Mouse (Mus musculus): ENCODE data around the gene Rasgef1a. TPM values are rescaled to one million over a fixed set of nuclear protein-coding genes. Genes with fewer than 3 reads are reported as not detected.

Rasgef1a gene
- total RNA-seq, 2 experiments from 2014 or later = 0.62 to 0.63 TPM

DNA sequence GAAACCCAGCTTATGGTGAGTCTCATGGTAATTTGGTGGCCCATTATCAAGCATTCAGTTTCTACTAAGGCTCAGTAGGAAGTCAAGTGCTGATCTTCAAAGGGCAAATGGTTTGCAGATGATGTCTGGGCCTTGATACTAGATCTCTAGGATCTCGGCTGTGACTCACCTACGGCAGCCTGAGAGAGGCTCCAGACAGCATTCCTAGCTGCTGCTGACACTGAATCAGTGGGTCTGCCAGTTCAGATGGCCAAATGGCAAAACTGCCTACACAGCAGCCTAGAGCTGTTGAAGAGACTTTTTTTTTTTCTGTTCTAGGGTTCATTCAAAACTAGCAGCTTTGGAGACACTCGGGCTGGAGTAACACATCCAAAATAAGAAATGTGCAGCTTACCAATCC lies 15.8 kb downstream of the Rasgef1a start:
- DNase-seq = no peak

DNA sequence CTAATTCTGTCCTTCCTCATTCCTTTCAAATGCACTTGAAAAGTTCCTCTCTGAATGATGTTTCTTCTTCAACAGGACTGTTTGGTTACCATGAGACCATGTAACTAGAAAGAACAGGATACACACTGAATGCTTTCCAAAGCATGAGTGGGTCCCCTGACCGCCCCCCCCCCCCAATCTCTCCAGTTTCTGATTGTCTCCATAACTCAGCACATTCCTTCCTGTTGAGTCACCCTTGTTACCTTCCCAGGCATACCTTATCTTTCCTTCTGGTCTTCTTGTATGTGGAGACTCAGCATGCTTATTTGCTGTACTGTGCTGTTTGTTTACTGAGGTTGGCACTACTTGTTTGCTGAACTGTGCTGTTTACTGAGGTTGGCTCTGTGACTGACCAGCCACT lies 20.2 kb downstream of the Rasgef1a start:
- no peak for DNase-seq

GRCm38 (mm10) chr6:118035639-118036038 lies 24.4 kb downstream of the Rasgef1a start:
- DNase-seq = no peak

DNA sequence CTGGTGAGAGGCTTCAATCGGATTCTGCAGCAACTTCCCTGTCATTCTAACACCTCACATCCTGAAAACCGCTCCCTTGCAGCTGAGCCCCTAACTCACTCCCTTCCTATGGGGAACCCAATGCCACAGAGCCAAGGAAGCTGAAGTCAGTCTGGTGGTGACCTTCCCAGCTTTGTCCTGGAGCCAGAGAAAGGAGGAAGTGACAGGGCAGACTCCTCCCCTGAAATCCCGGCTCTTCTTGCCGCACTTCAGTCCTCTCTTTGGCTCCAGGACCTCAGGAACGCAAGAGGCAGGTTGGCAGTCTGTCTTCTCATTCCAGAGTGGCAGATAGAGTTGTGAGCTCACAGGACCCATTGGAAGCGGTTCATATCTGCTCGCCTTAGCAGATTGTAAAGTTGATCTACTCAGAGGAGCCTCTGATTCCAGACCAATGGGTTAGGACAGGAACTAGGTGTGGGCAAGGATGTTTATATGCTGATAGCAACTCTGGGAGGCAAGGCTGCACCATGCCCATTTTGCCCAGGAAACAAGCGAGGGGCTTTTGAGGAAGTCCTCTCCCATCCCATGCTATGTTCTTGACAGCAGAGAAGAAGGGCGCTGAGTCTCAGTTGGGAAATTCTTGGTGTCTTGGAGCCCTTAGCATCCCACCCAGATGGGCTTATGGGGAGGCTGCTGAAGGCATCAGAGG lies 25.0 kb downstream of the Rasgef1a start:
- no peak for DNase-seq

GRCm38 (mm10) chr6:118036866-118037265 lies 25.6 kb downstream of the Rasgef1a start:
- DNase-seq = no peak

GRCm38 (mm10) chr6:118045180-118045579 lies 33.9 kb downstream of the Rasgef1a start:
- DNase-seq = no peak

DNA sequence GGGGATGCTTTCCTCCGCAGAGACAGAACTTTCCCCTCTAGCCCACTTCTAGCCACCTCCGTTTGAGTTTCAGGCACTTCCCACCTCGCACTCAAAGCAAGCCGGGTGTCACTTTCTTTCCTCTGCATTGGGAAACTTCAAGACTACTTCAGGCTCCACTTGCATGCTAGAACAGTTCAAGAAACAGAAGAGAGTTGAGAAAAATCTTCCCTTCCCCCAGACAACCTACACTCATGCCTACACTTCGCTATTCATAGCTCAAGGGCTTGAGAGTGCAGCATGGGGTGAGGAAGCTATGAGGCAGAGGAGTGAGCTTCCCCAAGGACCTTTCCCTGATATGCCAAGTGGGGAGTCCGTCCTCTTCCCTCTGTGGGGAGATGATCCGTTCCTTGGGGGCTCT lies 34.7 kb downstream of the Rasgef1a start:
- DNase-seq = no peak

DNA sequence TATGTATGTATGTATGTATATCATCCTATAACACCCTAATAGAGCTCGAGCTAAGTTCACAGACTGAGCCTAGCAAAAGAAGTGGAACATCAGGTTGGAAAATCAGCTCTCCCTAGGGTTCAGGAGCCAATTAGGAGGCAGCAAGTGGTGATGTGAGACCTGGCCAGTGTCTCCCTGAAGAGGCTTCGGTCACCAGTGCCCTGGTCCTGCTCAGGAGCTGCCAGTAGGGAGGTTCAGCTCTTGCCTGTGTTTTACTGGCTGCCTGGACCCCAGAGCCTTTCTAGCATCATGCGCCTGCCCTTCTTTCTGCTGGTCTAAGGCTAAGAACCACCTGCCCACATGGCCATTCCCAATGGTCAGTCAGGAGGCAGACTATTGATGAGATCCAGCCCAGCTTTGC lies 35.3 kb downstream of the Rasgef1a start:
- no peak for DNase-seq

GRCm38 (mm10) chr6:118046924-118047323 lies 35.7 kb downstream of the Rasgef1a start:
- no peak for DNase-seq

DNA sequence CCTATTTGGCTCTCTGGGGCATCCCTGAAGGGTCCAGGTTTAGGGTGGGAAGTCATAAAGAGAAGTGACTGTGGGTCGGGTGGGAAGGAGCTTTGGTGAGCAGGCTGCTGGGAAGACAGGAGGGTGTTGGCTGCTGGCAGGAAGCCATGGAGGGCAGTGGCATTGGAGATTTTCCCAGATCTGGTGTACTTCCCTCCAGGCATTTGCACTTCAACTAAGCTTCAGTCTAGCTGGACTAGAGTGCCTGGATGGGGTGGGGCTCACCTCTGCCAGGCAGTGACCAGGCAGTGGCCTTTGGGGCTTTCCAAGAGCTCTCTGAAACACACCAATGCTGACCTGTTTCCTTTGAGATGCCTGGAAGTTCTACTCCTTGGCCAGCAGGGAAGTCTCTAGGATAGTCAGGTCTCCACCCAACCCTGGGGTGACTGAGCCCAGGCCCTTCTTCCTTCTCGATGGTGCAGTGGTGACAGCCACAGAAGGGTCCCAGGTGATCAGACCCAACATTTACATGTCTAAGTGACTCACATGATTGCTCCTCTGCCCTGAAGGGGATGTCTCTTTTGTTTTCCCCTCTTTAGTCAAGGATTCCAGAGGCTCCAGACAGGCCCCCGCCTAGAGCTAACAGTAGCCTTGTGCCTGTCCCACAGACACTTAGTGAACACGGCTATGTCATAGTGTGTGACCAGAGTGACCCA lies 36.7 kb downstream of the Rasgef1a start:
- DNase-seq = peak; percentile 24

- DNase-seq = no peak
Measured at GRCm38 (mm10) chr6:118049776-118050175, 38.5 kb downstream of the Rasgef1a start.

- DNase-seq = no peak
Measured at GRCm38 (mm10) chr6:118051474-118051873, 40.2 kb downstream of the Rasgef1a start.

GRCm38 (mm10) chr6:118055209-118055608 lies 44.0 kb downstream of the Rasgef1a start:
- no peak for DNase-seq

GRCm38 (mm10) chr6:118061266-118061665 lies 50.0 kb downstream of the Rasgef1a start:
- DNase-seq = no peak

DNA sequence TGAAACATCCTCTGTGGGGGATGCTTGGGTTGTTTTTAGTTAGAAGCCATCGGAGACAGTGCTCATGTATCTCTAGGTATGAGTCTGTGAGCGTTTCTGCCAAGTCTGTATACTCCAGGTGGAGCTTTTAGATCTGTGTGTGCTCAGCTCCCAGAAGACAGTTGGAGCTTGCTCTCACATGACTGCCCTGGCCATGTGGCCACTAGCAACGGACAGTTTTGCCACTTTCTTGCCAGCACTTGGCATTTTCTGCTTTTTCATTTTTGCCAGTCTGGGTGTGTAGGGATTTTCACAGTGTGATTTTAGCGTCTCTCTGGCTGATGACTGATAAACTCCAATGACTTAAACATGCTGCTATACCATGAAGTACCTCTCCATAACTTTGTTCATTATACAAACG lies 52.0 kb downstream of the Rasgef1a start:
- DNase-seq = peak; percentile 1

- peak; percentile 72 for DNase-seq
Measured at GRCm38 (mm10) chr6:118064968-118065530, 53.8 kb downstream of the Rasgef1a start.

- no peak for DNase-seq
Measured at GRCm38 (mm10) chr6:118065837-118066198, 54.6 kb downstream of the Rasgef1a start.

DNA sequence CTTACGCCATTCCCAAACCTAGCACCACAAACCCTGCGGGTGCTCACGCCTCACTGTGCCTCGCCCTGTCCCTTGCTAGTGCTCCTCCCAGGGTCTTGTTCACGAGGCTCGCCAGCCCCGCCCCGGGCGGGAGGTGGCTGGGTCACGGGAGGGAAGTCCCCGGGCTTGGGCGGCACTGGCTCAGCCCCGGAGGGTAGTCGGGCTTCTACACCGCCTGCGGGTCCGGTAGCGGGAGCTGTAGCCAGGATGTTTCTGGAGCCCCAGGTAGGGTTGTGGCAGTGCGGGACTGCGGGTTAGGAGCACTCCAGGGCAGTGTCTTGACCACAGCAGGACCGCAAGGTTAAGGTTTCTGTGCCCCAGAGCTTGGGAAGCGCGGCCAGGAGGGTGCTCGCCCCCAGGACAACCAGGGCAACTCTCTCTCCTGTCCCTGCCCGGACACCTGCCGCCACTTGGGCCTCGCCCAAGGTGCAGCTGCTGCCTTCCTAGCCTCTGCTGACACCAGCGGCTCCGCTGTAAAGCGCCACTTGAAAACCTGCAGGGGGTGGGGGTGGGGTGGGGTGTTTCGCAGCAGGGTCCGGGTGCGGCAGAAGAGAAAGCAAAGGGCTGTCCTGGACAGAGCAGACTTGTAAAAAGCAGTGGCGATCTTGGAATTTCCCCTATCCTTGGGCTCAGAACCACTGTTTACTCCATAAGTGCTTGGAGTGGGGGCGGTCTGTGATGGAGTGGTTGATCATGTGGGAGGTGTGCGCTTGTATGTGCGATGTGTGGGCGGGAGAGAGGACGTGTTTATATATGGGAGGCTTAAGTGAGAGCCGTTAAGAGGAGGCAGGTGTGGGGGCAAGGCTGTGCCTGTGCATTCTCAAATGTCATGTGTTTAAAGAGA lies 55.2 kb downstream of the Rasgef1a start:
- DNase-seq = peak; percentile 28

- no peak for DNase-seq
Measured at GRCm38 (mm10) chr6:118067720-118068119, 56.5 kb downstream of the Rasgef1a start.

- no peak for DNase-seq
Measured at GRCm38 (mm10) chr6:118070321-118071012, 59.2 kb downstream of the Rasgef1a start.

- DNase-seq = no peak
Measured at GRCm38 (mm10) chr6:118071013-118071350, 59.7 kb downstream of the Rasgef1a start.

GRCm38 (mm10) chr6:118071416-118071815 lies 60.2 kb downstream of the Rasgef1a start:
- DNase-seq = no peak

Measured in heart, postnatal 4 days (tissue).